19 mouse cellular contexts compared by ENCODE assay signal in genomic region chr4:26016071-26016470, GRCm38 (mm10).
A peak's percentile ranks its signal among the peaks of the same experiment; 100 is the strongest.
DNase-seq lines count a peak whose midpoint lies in the region; ATAC-seq and TF ChIP-seq lines count a peak whose summit lies in the region.
"Had no signal": no experiment of that assay in that cellular context is flagged by ENCODE, and none has a peak within 500 bp of the region (broad histone marks: within the 10 kb centered on the region; RNA-seq: fewer than 3 reads in every experiment).

No protein-coding gene starts in this region.

- peak; percentile 22 for TF ChIP-seq CTCF in E14TG2a.4 (conservative IDR thresholded peaks at IDR 0.05; ENCODE audit: low read length)

- no peak for ATAC-seq in inflammation-experienced regulatory T-cells, adult 6 months
- ATAC-seq: CD4-positive, CD25-positive, alpha-beta regulatory T cell, adult 4 months; liver, embryonic 12.5 days had no signal

- H3K27me3 ChIP-seq in E14TG2a.4 (ENCODE audit: insufficient read depth, low read length) = no peaks in the 10 kb centered on the region
- H3K27me3 ChIP-seq: forebrain, embryonic 12.5 days; hindbrain, embryonic 12.5 days; liver, embryonic 12.5 days had no signal

- no peaks in the 10 kb centered on the region for H3K36me3 ChIP-seq in E14TG2a.4 (ENCODE audit: insufficient read depth, low read length)
- H3K36me3 ChIP-seq: forebrain, embryonic 12.5 days; hindbrain, embryonic 12.5 days; limb, embryonic 10.5 days; liver, embryonic 12.5 days had no signal

- H3K9me3 ChIP-seq in E14TG2a.4 (ENCODE audit: low read length) = no peaks in the 10 kb centered on the region
- H3K9me3 ChIP-seq: forebrain, embryonic 12.5 days; hindbrain, embryonic 12.5 days; limb, embryonic 10.5 days; liver, embryonic 12.5 days had no signal

- H3K4me3 ChIP-seq in E14TG2a.4 (replicated peaks; ENCODE audit: low read length) = no peak overlapping the region
- H3K4me3 ChIP-seq: forebrain, embryonic 12.5 days; hindbrain, embryonic 12.5 days; limb, embryonic 10.5 days; liver, embryonic 12.5 days had no signal

- DNase-seq in kidney, postnatal 10 days = peak; percentile 5
- DNase-seq in kidney, adult 11 months = no peak
- peak; percentile 39 for DNase-seq in R1 (ENCODE audit: low read depth, low spot score)
- DNase-seq in adrenal gland, postnatal 36 days = peak; percentile 49 to 60
- DNase-seq in layer of hippocampus, adult 11-12 months (ENCODE audit: low spot score) = no peak
- no peak for DNase-seq in urinary bladder, postnatal 36 days (ENCODE audit: low spot score in 2 of 2)
- DNase-seq: heart, postnatal 10 days; kidney, postnatal 14 days; lung, embryonic 14.5 days; lung, postnatal 36 days; right cerebral cortex, adult 18-20 months; thymus, postnatal 36 days had no signal

- no peaks in the 10 kb centered on the region for H3K4me1 ChIP-seq in E14TG2a.4 (replicated peaks; ENCODE audit: low read depth, low read length)
- H3K4me1 ChIP-seq: forebrain, embryonic 12.5 days; hindbrain, embryonic 12.5 days; limb, embryonic 10.5 days; liver, embryonic 12.5 days had no signal

Comparison
In these comparisons a context has a peak if more than half of its experiments do, and no peak if none do; other contexts are left out.
1. DNase-seq: peak in kidney, postnatal 10 days (single experiment), R1 (single experiment) and adrenal gland, postnatal 36 days (2 of 2); none in kidney, adult 11 months (single experiment), layer of hippocampus, adult 11-12 months (single experiment) and urinary bladder, postnatal 36 days (0 of 2).